Mouse (Mus musculus) WW6 (cell line): ENCODE measurements around the gene Ltbp3.

Experiments
- DNase-seq: peaks from one replicate; pipeline ENCODE4 v3.0.0-alpha.2; 2013; ENCODE audit warnings: low read depth, low spot score

Ltbp3 gene

DNA sequence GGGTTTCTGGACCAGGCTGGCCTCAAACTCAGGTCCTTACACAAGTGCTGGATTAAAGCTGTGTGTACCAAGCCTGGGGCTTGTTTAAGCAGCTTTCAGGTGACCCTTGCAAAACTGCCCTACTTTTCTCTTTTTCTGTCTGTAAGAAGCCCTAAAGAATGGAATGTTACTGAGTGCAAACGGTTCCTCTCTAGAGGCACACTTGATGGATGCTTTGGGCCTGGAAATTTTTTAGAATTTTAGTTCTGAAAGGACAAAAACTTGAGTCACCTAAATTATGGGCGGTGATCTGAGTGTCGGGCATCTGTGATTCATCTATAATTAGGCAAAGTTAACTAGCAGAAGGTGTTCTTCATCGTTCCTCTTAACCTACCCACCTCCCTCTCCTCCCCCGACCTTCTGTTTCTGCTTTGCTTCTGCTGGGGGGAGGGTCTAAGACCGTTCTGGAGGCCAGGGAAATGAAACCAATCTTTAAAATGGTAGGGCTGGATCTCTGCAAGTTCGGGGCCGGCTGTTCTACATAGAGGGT lies 63.7 kb downstream of the Ltbp3 start:
- no peak for DNase-seq

- DNase-seq = no peak
Observed at GRCm38 (mm10) chr19:5806051-5806808, 65.5 kb downstream of the Ltbp3 start.

- no peak for DNase-seq
Observed at GRCm38 (mm10) chr19:5806809-5807205, 66.1 kb downstream of the Ltbp3 start.

DNA sequence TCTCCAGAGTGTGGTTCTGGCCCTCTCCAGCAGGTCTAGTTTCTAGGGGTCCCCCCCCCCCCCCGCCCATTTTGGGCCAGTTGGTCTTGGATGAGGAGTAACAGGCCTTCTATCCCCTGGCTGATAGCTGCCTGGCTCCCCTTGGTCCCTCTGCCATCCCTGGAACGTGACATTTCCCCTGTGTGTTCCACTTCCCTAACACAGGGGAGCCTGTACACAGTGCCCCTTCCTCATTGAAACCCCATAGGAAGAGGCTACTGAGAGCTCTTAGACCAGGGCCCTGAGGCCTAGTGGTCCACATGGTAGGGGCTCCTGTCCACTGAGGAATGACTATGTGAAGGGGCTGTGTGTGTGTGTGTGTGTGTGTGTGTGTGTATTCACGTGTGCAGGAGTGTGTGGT lies 67.0 kb downstream of the Ltbp3 start:
- DNase-seq = no peak
